Mouse (Mus musculus) left cerebral cortex, postnatal 4 days (tissue): Measurements from ENCODE around the gene Slain1. TPM values are rescaled to one million over a fixed set of nuclear protein-coding genes. Genes with fewer than 3 reads are reported as not detected.
"Not testable (repeated sequence)": the region's sequence is repeated elsewhere in the genome, so short reads cannot be mapped to it uniquely, and the experiment has no call there.

Source experiments
- DNase-seq: peaks from one replicate; pipeline ENCODE4 v3.0.0-alpha.2; 2022
- intact Hi-C: fragments of 180-260 bp; cut with DNase I; formaldehyde crosslinking; loops from one replicate; pipeline ENCODE4 v1.15.1; 2025
- total RNA-seq, 2 experiments: library from RNA; stranded (reverse); gene quantifications; 2 replicates each; pipeline ENCODE4 v1.2.3; 2021

Gene Slain1
- total RNA-seq, 2 experiments from 2014 or later: 82.2 to 93.0 TPM

DNA sequence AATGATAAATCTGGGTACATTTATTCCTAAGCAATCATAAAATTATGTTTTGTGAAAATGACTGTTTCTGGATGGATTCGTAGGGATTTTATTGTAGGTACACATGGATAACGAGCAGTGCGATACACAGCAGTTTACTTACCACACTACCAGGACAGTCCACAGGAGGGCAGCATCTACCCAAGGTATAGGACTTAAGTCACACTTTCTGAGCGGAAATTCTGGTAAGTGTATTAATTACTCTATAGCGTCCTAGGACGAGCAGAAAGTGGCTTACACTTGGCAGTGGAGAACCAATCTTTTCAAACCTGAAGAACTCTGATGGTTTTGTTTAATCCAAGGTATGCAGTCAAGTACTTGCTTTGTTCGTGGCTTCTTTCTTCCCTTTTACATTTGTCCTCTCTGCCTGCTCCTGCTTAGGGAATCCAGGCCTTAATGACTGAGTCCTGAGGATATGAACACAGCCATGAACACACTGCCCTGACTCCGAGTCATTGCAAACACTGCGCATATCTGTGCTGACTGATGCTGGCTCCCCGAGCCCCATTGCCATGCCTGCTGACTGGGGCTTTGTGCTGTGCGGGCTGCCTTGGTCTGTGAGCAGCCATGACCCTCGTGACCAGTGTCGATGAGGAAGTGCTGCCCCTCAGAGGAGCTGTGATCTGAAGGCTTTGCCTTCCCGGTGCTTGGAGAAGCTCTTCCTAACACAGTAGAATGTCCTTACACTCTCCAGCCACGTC lies 69.0 kb downstream of the Slain1 start:
- intact Hi-C loops: loop anchor here (10.0 kb wide), 2 partner anchors 316 to 756 kb away; no protein-coding TSS in a partner anchor
- peak; percentile 91 for DNase-seq

DNA sequence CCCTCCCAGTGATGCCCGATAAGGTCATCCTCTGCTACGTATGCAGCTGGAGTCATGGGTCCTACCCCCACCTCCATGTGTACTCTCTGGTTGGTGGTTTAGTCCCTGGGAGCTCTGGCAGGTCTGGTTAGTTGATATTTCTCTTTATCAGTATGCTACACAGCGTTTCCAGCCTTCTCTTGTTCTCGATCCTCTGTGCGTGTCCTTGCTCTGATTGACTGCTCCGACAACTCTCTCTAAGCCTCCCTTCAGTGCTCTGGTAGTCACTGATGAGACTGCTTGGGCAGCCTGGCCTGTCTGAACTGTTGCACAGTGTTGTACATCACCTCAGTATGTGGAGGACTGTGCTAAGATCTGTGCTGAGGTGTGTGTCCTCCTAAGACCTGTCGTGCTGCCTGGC lies 70.1 kb downstream of the Slain1 start:
- intact Hi-C loops: no loop called here
- DNase-seq: no peak

- intact Hi-C loops: no loop called here
- DNase-seq: peak; percentile 70
Measured at GRCm38 (mm10) chr14:103720637-103721355, 70.8 kb downstream of the Slain1 start.

- no peak for DNase-seq
- intact Hi-C loops: no loop called here
Measured at GRCm38 (mm10) chr14:103723314-103723713, 73.3 kb downstream of the Slain1 start.

GRCm38 (mm10) chr14:103723841-103724240 lies 73.8 kb downstream of the Slain1 start:
- intact Hi-C loops: no loop called here
- DNase-seq: no peak

DNA sequence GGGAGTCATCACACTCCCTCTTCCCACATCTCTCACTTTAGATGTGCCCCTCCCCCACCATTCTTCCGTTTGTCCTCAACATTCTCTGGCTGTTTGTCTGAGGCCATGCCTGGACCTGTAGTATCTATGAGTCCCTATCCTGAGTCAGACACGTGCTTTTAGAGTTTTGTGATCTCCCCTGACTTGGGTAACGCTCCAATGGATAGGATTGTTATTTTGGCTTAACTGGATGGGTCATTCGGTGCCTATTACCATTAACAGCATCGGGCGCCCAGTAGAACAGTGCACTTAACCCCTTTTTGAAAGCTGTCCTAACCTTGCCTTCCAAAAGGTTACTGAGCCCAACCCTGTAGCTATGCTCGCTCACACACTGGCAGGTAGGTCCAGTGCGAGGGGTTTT lies 78.5 kb downstream of the Slain1 start:
- intact Hi-C loops: no loop called here

GRCm38 (mm10) chr14:103728951-103729725 lies 79.1 kb downstream of the Slain1 start:
- no peak for DNase-seq
- intact Hi-C loops: no loop called here

More for the DNA sequence above, 78.5 kb downstream of the Slain1 start:
- no peak for DNase-seq

- intact Hi-C loops: no loop called here
- no peak for DNase-seq
Measured at GRCm38 (mm10) chr14:103729760-103730367, 79.8 kb downstream of the Slain1 start.

GRCm38 (mm10) chr14:103732626-103733025 lies 82.6 kb downstream of the Slain1 start:
- DNase-seq: no peak
- intact Hi-C loops: no loop called here

DNA sequence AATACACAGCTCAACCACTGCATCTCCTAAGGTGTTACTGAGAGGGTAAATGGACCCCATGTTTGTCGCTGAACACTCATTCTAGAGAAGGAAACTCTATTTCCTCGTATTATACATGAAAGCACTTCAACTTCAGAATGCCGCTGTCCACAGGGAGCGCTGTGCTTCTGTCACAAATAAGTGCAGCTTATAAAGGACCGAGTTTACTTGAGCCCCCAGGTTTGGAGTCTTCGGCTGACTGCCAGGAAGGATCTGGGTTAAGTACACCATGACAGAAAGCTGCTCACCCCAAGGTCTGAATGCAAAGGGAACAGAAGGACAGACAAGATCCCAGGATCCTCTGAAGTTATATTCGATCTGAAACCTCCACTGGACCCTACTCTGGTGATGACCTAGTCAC lies 91.2 kb downstream of the Slain1 start:
- intact Hi-C loops: no loop called here
- no peak for DNase-seq

- DNase-seq: no peak
- intact Hi-C loops: no loop called here
Measured at GRCm38 (mm10) chr14:103742150-103742549, 92.1 kb downstream of the Slain1 start.

DNA sequence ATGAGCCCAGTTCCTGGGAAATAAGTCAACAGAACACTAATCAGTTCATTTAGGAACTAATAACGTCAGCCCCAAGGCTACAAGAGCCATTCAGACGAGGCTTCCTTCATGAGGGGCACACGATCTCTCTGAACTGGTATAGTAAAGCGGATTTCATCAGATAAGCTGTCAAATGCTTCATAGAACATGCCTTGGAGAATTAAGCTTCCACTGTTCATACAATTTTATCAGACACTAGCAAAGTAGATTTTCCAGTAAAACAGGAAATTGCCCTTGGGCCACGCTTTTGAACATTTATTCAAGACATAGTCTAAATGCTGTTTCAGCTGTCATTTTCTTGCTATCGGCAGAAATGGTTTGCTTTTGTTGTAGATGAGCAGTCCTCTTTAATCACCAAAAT lies 97.3 kb downstream of the Slain1 start:
- intact Hi-C loops: no loop called here
- DNase-seq: no peak

DNA sequence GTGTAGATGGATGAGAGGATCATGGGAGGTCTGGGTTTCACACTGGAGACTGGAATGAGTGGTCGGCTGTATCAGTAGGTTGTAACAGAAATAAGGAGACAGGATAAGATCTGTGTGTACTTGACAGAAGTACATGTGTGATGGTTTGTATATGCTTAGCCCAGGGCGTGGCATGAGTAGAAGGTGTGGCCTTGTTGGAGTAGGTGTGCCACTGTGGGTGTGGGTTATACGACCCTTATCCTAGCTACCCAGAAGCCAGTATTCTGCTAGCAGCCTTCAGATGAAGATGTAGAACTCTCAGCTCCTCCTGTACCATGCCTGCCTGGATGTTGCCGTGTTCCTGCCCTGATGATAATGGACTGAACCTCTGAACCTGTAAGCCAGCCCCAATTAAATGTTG lies 100.6 kb downstream of the Slain1 start:
- intact Hi-C loops, DNase-seq: not testable (repeated sequence)

- DNase-seq: no peak
- intact Hi-C loops: no loop called here
Measured at GRCm38 (mm10) chr14:103751384-103751783, 101.4 kb downstream of the Slain1 start.

DNA sequence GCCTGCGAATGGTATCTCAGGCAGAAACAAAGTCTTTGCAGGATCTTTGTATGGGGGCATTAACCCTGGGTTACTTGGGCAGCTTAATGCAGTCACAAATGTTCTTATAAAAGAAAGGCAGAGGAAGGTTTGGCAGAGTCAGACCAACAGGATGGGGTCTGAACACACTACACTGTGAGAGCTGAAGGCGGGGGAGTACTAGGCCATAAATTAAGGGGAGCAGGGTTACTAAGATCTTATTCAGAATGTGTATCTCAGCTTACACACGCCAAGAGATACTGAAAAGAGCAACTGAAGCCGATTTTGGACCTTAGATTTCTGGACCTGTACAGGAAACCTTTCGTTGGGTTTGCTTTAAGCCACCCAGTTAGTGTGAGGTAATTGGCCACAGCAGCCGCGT lies 102.7 kb downstream of the Slain1 start:
- intact Hi-C loops: no loop called here
- no peak for DNase-seq

DNA sequence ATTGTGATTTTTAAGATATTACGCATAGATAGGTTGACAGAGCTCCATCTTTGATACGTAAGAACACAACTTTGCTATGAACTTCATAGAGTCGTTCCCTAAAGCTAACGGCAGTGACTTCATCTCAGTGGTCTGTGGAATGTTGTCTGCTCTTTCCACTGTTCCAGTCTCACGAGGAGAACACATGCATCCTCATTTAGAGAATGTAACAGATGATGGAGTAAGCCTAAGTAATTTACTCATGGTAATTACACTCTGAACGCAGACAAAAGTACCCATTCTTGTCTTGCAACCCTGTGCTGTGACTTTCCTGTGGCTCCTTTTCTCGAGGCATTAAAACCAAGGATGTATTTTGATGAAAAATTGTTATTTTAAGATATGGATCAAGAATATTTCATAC lies 104.0 kb downstream of the Slain1 start:
- intact Hi-C loops: no loop called here
- no peak for DNase-seq

DNA sequence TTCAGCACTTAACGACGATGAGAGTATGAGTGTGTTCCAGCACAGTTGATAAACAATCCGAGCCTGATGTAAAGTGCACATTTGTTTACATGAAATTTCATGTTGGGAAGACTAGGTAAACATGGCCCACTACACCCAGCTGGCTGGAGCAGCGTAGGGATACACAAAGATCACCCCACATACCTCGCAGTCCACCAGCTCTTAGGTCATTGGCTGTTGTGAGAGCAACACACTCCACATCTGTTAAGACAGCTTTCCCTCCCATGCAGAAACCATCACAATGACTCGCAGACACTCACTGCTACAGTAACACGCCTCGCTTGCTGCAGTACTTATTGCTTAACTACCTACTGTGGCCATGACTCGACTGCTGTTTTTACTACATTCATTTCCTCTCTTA lies 104.4 kb downstream of the Slain1 start:
- intact Hi-C loops: no loop called here
- DNase-seq: no peak
